Mouse (Mus musculus) embryonic fibroblast, embryonic 13.5 days (primary cell): ENCODE measurements around the gene Tjap1.

Experiments used
- CTCF ChIP-seq: IDR thresholded peaks from 2 replicates; pipeline ENCODE4 v1.5.1; 2011; ENCODE audit warnings: mild to moderate bottlenecking, control low read depth, low read length, moderate library complexity, borderline replicate concordance; ENCODE audit not compliant: insufficient read depth
- POLR2A ChIP-seq: IDR thresholded peaks from 2 replicates; pipeline ENCODE4 v1.6.1; 2011; ENCODE audit warnings: low read depth, mild to moderate bottlenecking, control low read depth, low read length, moderate library complexity

GRCm38 (mm10) chr17:46327413-46327905 lies 44.6 kb upstream of the Tjap1 start:
- TF ChIP-seq CTCF (no peak), POLR2A (no peak)
